In the genomic region with DNA sequence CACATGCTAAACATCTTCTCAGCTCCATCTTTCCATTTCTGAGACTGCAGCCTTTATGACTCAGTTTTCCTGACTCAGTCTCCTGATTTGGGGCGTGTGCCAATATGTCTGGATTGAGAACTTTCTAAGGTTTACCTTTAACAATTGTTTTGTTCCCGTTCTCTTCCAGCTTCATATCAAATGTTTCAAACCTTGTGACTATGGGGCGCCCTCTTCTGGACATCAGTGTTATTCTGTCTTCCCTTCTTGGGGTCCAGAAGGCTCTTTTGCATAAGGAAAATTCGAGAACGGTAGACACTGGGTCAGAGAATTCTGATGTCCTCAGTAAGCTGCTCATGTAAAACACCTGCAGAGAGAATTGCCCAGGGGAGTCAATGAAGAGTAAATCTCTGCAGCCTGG, we compare ENCODE assay signal across 13 mouse cellular contexts. TPM values are rescaled to one million over a fixed set of nuclear protein-coding genes. Genes with fewer than 3 reads are reported as not detected.
DNase-seq lines count a peak whose midpoint lies in the region; TF ChIP-seq lines count a peak whose summit lies in the region.
"Not testable (repeated sequence)": the region's sequence is repeated elsewhere in the genome, so short reads cannot be mapped to it uniquely, and the experiment has no call there.
"Had no signal": no experiment of that assay in that cellular context is flagged by ENCODE, and none has a peak within 500 bp of the region (broad histone marks: within the 10 kb centered on the region; RNA-seq: fewer than 3 reads in every experiment).

No protein-coding gene starts in this region.

- TF ChIP-seq RAD21 in CH12.LX (IDR thresholded peaks at IDR 0.05; ENCODE audit: low read depth, low read length) = peak; percentile 22

- in situ Hi-C loops in CH12.LX (cut with MboI; ENCODE audit: low pct_ligation_motif_present, low pct_unique_long_range_greater_than_20kb, low sequenced_read_pairs) = not testable (repeated sequence)

- not testable (repeated sequence) for H3K4me2 ChIP-seq in CH12.LX (ENCODE audit: insufficient read depth, low read depth, poor library complexity, severe bottlenecking)

- not testable (repeated sequence) for H3K27ac ChIP-seq in CH12.LX (ENCODE audit: insufficient read depth, low read depth)

- not testable (repeated sequence) for TF ChIP-seq POLR2A in CH12.LX (IDR thresholded peaks at IDR 0.05; ENCODE audit: low read depth, low read length)

- peaks cover 30% of the 10 kb centered on the region for H3K27me3 ChIP-seq in CH12.LX (replicated peaks)

- not testable (repeated sequence) for H3K4me3 ChIP-seq in CH12.LX (replicated peaks in 1 of 3; ENCODE audit: low read depth in 2 of 3, low read length in 2 of 3, poor library complexity in 1 of 3)

- H3K36me3 ChIP-seq in CH12.LX (replicated peaks in 1 of 2; ENCODE audit: control insufficient read depth in 1 of 2, insufficient read depth in 1 of 2, low read length in 1 of 2) = not testable (repeated sequence)

- H3K4me1 ChIP-seq in CH12.LX (ENCODE audit: control insufficient read depth in 1 of 2, insufficient read depth in 2 of 2) = not testable (repeated sequence)

- peak; percentile 19 for DNase-seq in CH12.LX (ENCODE audit: extremely low read depth)
- peak; percentile 18 for DNase-seq in adrenal gland, adult 8-10 months
- peak; percentile 41 for DNase-seq in embryo, embryonic 10 days (ENCODE audit: low spot score)
- peak; percentile 15 for DNase-seq in heart, postnatal 4 days
- DNase-seq in kidney, postnatal 14 days = peak; percentile 38
- DNase-seq in left cerebral cortex, adult 18-20 months (ENCODE audit: low spot score in 2 of 2) = peak; percentile 31 to 68
- DNase-seq in lung, postnatal 36 days = peak; percentile 0
- DNase-seq in right cerebral cortex, postnatal 25 days = peak; percentile 10

- H3K9me3 ChIP-seq in CH12.LX (replicated peaks; ENCODE audit: low read length) = not testable (repeated sequence)

- TF ChIP-seq EP300 in CH12.LX (IDR thresholded peaks at IDR 0.05; ENCODE audit: low read length) = not testable (repeated sequence)

- not testable (repeated sequence) for H3K79me2 ChIP-seq in CH12.LX (replicated peaks; ENCODE audit: control insufficient read depth, extremely low read depth, insufficient read depth, poor library complexity, severe bottlenecking)

- dilution Hi-C loops in CH12.LX (cut with MboI; ENCODE audit: extremely low pct_ligation_motif_present, extremely low pct_unique_long_range_greater_than_20kb, low sequenced_read_pairs) = not testable (repeated sequence)

- not testable (repeated sequence) for H3K9ac ChIP-seq in CH12.LX (ENCODE audit: insufficient read depth, low read depth)

- peak; percentile 30 to 51; a peak in 3 of 4 replicates for TF ChIP-seq CTCF in CH12.LX (conservative IDR thresholded peaks at IDR 0.05 in 1 of 2, IDR thresholded peaks at IDR 0.05 in 1 of 2; ENCODE audit: low read depth in 2 of 2, low read length in 2 of 2)

RNA-seq across cellular contexts. Expression of a gene that starts 19.0 kb away (rescaled TPM):
- total RNA-seq in CH12.LX (2012; rRNA removed) (not detected in 2 replicates), CH12.LX (2014; rRNA removed) (not detected in 2 replicates)
- polyA plus RNA-seq in CH12.LX (2012; ENCODE audit: insufficient read length, low read depth) = not detected in 2 replicates
- total RNA-seq in adrenal gland, adult 8-10 months (2022) = not detected
- not detected for total RNA-seq in heart, postnatal 4 days (2021)
- total RNA-seq in left cerebral cortex, adult 18-20 months (2021) = not detected
- polyA plus RNA-seq: embryonic facial prominence, embryonic 12.5 days; forebrain, embryonic 16.5 days; limb, embryonic 13.5 days had no signal

RNA-seq across cellular contexts. Expression of a gene that starts 38.8 kb away (rescaled TPM):
- total RNA-seq in CH12.LX (2012; rRNA removed) = not detected in 2 replicates
- total RNA-seq in CH12.LX (2014; rRNA removed) = not detected in 2 replicates
- polyA plus RNA-seq in CH12.LX (2012; ENCODE audit: insufficient read length, low read depth) = not detected in 2 replicates
- not detected for total RNA-seq in adrenal gland, adult 8-10 months (2022)
- total RNA-seq in heart, postnatal 4 days (2021) = not detected
- total RNA-seq in left cerebral cortex, adult 18-20 months (2021) = not detected
- polyA plus RNA-seq: CD4-positive, CD25-positive, alpha-beta regulatory T cell, adult 4 months; embryonic facial prominence, embryonic 12.5 days; forebrain, embryonic 16.5 days; limb, embryonic 13.5 days had no signal

RNA-seq across cellular contexts. Expression of a gene that starts 57.6 kb away (rescaled TPM):
- total RNA-seq in CH12.LX (2012; rRNA removed) (not detected in 2 replicates), CH12.LX (2014; rRNA removed) (not detected in 2 replicates)
- not detected in 2 replicates for polyA plus RNA-seq in CH12.LX (2012; ENCODE audit: insufficient read length, low read depth)
- total RNA-seq in adrenal gland, adult 8-10 months (2022) = not detected
- total RNA-seq in heart, postnatal 4 days (2021) = not detected
- total RNA-seq in left cerebral cortex, adult 18-20 months (2021) = not detected
- polyA plus RNA-seq: CD4-positive, CD25-positive, alpha-beta regulatory T cell, adult 4 months; embryonic facial prominence, embryonic 12.5 days; forebrain, embryonic 16.5 days; hindbrain, embryonic 12.5 days; limb, embryonic 13.5 days had no signal
